Mouse (Mus musculus): Measurements from ENCODE around the gene Fam19a2. TPM values are rescaled to one million over a fixed set of nuclear protein-coding genes. Genes with fewer than 3 reads are reported as not detected.

The Fam19a2 gene
- total RNA-seq, 2 experiments from 2014 or later: 1.4 to 1.7 TPM

GRCm38 (mm10) chr10:123548391-123548790 lies 284.6 kb downstream of the Fam19a2 start:
- DNase-seq (ENCODE audit: low spot score in 2 of 2): no peak

- DNase-seq (ENCODE audit: low spot score in 2 of 2): no peak
These were observed 303.9 kb downstream of the Fam19a2 start for GRCm38 (mm10) chr10:123567677-123568076.

- DNase-seq (ENCODE audit: low spot score in 2 of 2): no peak
These were observed 306.9 kb downstream of the Fam19a2 start for GRCm38 (mm10) chr10:123570616-123571188.

GRCm38 (mm10) chr10:123572342-123573070 lies 308.7 kb downstream of the Fam19a2 start:
- no peak for DNase-seq (ENCODE audit: low spot score in 2 of 2)

- no peak for DNase-seq (ENCODE audit: low spot score in 2 of 2)
These were observed 314.0 kb downstream of the Fam19a2 start for GRCm38 (mm10) chr10:123577823-123578222.

GRCm38 (mm10) chr10:123579012-123579411 lies 315.2 kb downstream of the Fam19a2 start:
- DNase-seq (ENCODE audit: low spot score in 2 of 2): no peak

GRCm38 (mm10) chr10:123595043-123595442 lies 331.2 kb downstream of the Fam19a2 start:
- no peak for DNase-seq (ENCODE audit: low spot score in 2 of 2)

- DNase-seq (ENCODE audit: low spot score in 2 of 2): no peak
These were observed 333.3 kb downstream of the Fam19a2 start for GRCm38 (mm10) chr10:123597059-123597458.

GRCm38 (mm10) chr10:123605671-123606070 lies 341.9 kb downstream of the Fam19a2 start:
- DNase-seq (ENCODE audit: low spot score in 2 of 2): no peak

- no peak for DNase-seq (ENCODE audit: low spot score in 2 of 2)
These were observed 362.9 kb downstream of the Fam19a2 start for GRCm38 (mm10) chr10:123626691-123627090.

- no peak for DNase-seq (ENCODE audit: low spot score in 2 of 2)
These were observed 365.5 kb downstream of the Fam19a2 start for GRCm38 (mm10) chr10:123629248-123629744.

GRCm38 (mm10) chr10:123632029-123632428 lies 368.2 kb downstream of the Fam19a2 start:
- no peak for DNase-seq (ENCODE audit: low spot score in 2 of 2)

GRCm38 (mm10) chr10:123636655-123637054 lies 372.9 kb downstream of the Fam19a2 start:
- no peak for DNase-seq (ENCODE audit: low spot score in 2 of 2)

GRCm38 (mm10) chr10:123637496-123637895 lies 373.7 kb downstream of the Fam19a2 start:
- DNase-seq (ENCODE audit: low spot score in 2 of 2): no peak

GRCm38 (mm10) chr10:123645568-123645967 lies 381.8 kb downstream of the Fam19a2 start:
- no peak for DNase-seq (ENCODE audit: low spot score in 2 of 2)

GRCm38 (mm10) chr10:123671208-123671607 lies 407.4 kb downstream of the Fam19a2 start:
- no peak for DNase-seq (ENCODE audit: low spot score in 2 of 2)

GRCm38 (mm10) chr10:123678284-123678864 lies 414.6 kb downstream of the Fam19a2 start:
- DNase-seq (ENCODE audit: low spot score in 2 of 2): no peak

- no peak for DNase-seq (ENCODE audit: low spot score in 2 of 2)
These were observed 419.0 kb downstream of the Fam19a2 start for GRCm38 (mm10) chr10:123682718-123683255.

GRCm38 (mm10) chr10:123692186-123692925 lies 428.6 kb downstream of the Fam19a2 start:
- no peak for DNase-seq (ENCODE audit: low spot score in 2 of 2)

- DNase-seq (ENCODE audit: low spot score in 2 of 2): no peak
These were observed 429.1 kb downstream of the Fam19a2 start for GRCm38 (mm10) chr10:123692926-123693224.

GRCm38 (mm10) chr10:123702595-123702994 lies 438.8 kb downstream of the Fam19a2 start:
- no peak for DNase-seq (ENCODE audit: low spot score in 2 of 2)

All from adrenal gland, adult 18-20 months (tissue).